Mouse (Mus musculus) midbrain, embryonic 10.5 days (tissue): ENCODE data around the gene Lpo. TPM values are rescaled to one million over a fixed set of nuclear protein-coding genes. Genes with fewer than 3 reads are reported as not detected.

ENCODE experiments used
- DNase-seq: peaks from one replicate; pipeline ENCODE4 v3.0.0-alpha.2; 2017; ENCODE audit warnings: low spot score
- H3K27ac ChIP-seq: fragments of 300-500 bp; sonication (generic); replicated peaks from 2 replicates; pipeline ENCODE4 v1.5.1; 2016; ENCODE audit warnings: mild to moderate bottlenecking
- H3K27me3 ChIP-seq: fragments of 300-500 bp; sonication (generic); 2 replicates; pipeline ENCODE4 v1.6.1; 2016; ENCODE audit warnings: low read depth, mild to moderate bottlenecking; ENCODE audit not compliant: poor library complexity, severe bottlenecking
- H3K36me3 ChIP-seq: fragments of 300-500 bp; sonication (generic); 2 replicates; pipeline ENCODE4 v1.6.1; 2016; ENCODE audit warnings: mild to moderate bottlenecking, moderate library complexity
- H3K4me1 ChIP-seq: fragments of 300-500 bp; sonication (generic); 2 replicates; pipeline ENCODE4 v1.6.1; 2016
- H3K4me3 ChIP-seq: fragments of 300-500 bp; sonication (generic); 2 replicates; pipeline ENCODE4 v1.5.1; 2016; ENCODE audit warnings: mild to moderate bottlenecking, moderate library complexity
- H3K9me3 ChIP-seq: fragments of 300-500 bp; sonication (generic); replicated peaks from 2 replicates; pipeline ENCODE4 v1.6.1; 2016; ENCODE audit warnings: mild to moderate bottlenecking
- WGBS: fragments of 180-500 bp; shearing (Covaris S2); methylation state at CpG from one replicate; pipeline ENCODE4 v1.1.7; 2016; 5-methylcytosine and 5-hydroxymethylcytosine counted together
- polyA plus RNA-seq: library from polyadenylated mRNA; unstranded; fragments of >200 nt; fragmentation: Nextera tagmentation; extraction: Ambion mirVana; gene quantifications from 2 replicates; pipeline ENCODE4 v1.2.1, GENCODE M21; 2016

Lpo gene
- polyA plus RNA-seq, 1 experiment from 2014 or later = 0.20 TPM

DNA sequence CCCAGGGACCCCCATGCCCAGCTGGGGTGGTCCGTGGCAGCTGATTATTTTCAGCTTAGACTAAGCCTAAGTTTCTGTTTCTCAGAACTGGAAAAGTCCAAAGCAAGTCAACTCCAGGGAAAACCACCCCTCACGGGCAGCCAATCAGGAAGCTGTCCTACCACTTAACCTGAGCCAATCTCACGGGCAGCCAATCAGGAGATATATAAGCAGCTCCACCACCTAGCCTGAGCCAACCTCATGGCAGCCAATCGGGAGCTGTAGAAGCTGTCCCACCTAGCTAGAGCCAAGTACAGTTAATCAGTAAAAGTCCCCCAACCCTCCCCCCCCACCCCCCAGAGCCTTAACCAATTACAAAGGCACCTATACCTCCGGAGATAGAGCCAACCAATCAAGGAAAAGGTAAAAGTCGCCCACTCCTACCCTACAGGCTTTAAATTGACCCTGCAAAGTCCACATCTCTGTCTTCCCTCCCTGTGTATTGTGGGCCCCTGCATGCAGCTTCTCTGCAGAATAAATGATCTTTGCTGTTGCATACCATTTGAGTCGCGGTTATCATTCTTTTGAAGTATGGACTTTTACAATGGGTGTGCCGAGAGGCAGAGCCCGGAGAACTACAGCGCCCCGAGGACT, 19.0 kb upstream of the Lpo start:
- H3K4me3 ChIP-seq = no peak overlapping the region
- H3K27me3 ChIP-seq = no peaks in the 10 kb centered on the region
- 85% methylated on average over 12 of the region's 12 CpGs for WGBS

GRCm38 (mm10) chr11:87841436-87841835, 13.3 kb upstream of the Lpo start:
- no peaks in the 10 kb centered on the region for H3K27me3 ChIP-seq
- no peaks in the 10 kb centered on the region for H3K36me3 ChIP-seq
- no peaks in the 10 kb centered on the region for H3K4me1 ChIP-seq
- no peaks in the 10 kb centered on the region for H3K9me3 ChIP-seq
- 89% methylated on average over 3 of the region's 3 CpGs for WGBS
- H3K4me3 ChIP-seq = no peak overlapping the region
- DNase-seq = no peak
- H3K27ac ChIP-seq = no peak overlapping the region

More for the DNA sequence above, 19.0 kb upstream of the Lpo start:
- Histone ChIP-seq H3K27ac (no peak overlapping the region), H3K9me3 (no peaks in the 10 kb centered on the region), H3K36me3 (no peaks in the 10 kb centered on the region), H3K4me1 (no peaks in the 10 kb centered on the region)
- no peak for DNase-seq

- Histone ChIP-seq H3K27ac (no peak overlapping the region), H3K9me3 (no peaks in the 10 kb centered on the region), H3K27me3 (no peaks in the 10 kb centered on the region), H3K36me3 (no peaks in the 10 kb centered on the region), H3K4me1 (no peaks in the 10 kb centered on the region), H3K4me3 (no peak overlapping the region)
- WGBS = 92% methylated on average over 8 of the region's 8 CpGs
- no peak for DNase-seq
These were observed 12.6 kb upstream of the Lpo start for GRCm38 (mm10) chr11:87840676-87841075.

DNA sequence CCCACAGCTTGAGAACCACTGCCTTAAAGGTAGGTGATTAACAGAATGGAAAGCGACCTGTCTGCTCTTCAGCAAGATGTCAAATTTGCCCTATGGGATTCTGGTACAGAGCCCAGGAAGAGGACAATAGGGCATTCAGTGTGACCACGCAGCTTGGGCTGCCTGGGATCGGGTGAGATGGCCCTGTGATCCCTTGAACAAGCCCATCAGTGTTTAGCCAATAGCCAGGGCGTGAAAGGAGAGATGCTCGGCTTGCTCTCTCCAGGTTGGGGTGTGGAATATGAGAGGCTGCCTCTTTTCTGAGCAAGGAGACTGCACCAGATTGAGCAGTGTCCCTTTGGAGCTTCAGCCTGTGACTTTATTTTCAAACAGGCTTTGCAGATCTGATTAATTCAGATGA, 6.6 kb downstream of the Lpo start:
- peaks cover 13% of the 10 kb centered on the region for H3K4me1 ChIP-seq

DNA sequence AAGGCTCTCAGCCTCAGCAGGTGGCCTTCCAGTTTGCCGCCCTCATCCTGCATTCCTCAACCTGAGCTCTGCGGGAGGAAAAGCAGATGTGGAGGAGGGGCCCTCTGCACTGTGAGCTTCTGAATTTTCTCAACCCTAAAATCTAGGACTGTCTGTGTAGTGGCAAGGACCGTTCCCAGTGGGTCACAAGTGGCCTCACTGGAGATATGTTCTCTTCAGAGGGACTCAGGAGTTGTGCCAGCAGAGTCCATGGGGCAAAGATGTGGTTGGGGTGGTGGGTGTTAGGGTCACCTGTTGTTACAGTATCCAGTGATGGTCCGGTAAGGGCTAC, 10.7 kb downstream of the Lpo start:
- Histone ChIP-seq H3K4me3 (peak overlapping the region; percentile 55), H3K27ac (peak overlapping the region; percentile 81), H3K9me3 (no peaks in the 10 kb centered on the region), H3K36me3 (no peaks in the 10 kb centered on the region), H3K27me3 (peaks cover 30% of the 10 kb centered on the region), H3K4me1 (peaks cover 21% of the 10 kb centered on the region)
- DNase-seq = no peak
- WGBS = 30% methylated on average over 4 of the region's 4 CpGs

More for the DNA sequence above, 6.6 kb downstream of the Lpo start:
- H3K27ac ChIP-seq = no peak overlapping the region
- DNase-seq = no peak
- 51% methylated on average over 5 of the region's 5 CpGs for WGBS
- H3K4me3 ChIP-seq = no peak overlapping the region
- H3K36me3 ChIP-seq = no peaks in the 10 kb centered on the region
- no peaks in the 10 kb centered on the region for H3K9me3 ChIP-seq
- peaks cover 29% of the 10 kb centered on the region for H3K27me3 ChIP-seq

DNA sequence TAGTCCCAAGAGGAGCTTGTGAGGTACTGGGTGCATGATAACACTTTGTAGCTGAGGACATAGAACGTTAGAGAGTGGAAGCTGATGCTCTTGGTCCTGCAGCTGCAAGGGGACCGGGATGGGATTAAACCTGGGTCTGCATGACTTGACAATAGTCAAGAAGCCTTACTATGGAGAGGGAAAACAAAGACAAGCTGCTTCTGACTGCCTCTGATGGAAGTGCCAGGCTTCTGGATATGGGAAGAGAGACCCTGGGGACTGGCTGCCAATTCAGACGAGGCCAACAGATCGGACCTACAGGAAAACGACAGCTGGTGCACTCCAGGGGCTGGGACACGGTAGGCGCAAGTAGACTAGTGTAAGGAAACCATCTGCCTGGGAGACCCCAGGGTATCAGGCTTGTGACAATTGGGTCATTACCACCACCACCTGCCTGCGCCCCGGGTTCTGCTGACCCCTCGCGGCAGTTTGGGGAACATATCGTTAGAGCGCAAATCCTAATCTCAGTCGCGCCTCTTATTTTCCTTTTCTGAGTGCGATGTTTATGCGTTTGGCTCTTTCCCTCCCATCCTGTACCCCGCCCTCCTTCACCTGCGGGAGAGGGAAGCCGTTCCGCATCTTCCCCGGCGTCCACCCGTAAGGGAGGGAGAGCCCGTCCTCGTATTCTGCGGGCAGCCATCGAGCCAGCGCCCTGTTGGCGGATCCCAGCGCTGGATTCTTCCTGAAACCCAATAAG, 11.2 kb downstream of the Lpo start:
- H3K9me3 ChIP-seq = no peaks in the 10 kb centered on the region
- peak overlapping the region; percentile 81 for H3K27ac ChIP-seq

GRCm38 (mm10) chr11:87814831-87815230, 13.3 kb downstream of the Lpo start:
- no peak overlapping the region for H3K27ac ChIP-seq
- peaks cover 31% of the 10 kb centered on the region for H3K4me1 ChIP-seq
- 72% methylated on average over 8 of the region's 8 CpGs for WGBS
- H3K9me3 ChIP-seq = no peaks in the 10 kb centered on the region
- no peaks in the 10 kb centered on the region for H3K36me3 ChIP-seq
- DNase-seq = no peak
- peaks cover 30% of the 10 kb centered on the region for H3K27me3 ChIP-seq
- H3K4me3 ChIP-seq = no peak overlapping the region

More for the DNA sequence above, 11.2 kb downstream of the Lpo start:
- WGBS = 3% methylated on average over 31 of the region's 31 CpGs
- H3K4me3 ChIP-seq = peak overlapping the region; percentile 55
- H3K4me1 ChIP-seq = peaks cover 22% of the 10 kb centered on the region
- DNase-seq = peak; percentile 61
- peaks cover 30% of the 10 kb centered on the region for H3K27me3 ChIP-seq
- H3K36me3 ChIP-seq = no peaks in the 10 kb centered on the region

DNA sequence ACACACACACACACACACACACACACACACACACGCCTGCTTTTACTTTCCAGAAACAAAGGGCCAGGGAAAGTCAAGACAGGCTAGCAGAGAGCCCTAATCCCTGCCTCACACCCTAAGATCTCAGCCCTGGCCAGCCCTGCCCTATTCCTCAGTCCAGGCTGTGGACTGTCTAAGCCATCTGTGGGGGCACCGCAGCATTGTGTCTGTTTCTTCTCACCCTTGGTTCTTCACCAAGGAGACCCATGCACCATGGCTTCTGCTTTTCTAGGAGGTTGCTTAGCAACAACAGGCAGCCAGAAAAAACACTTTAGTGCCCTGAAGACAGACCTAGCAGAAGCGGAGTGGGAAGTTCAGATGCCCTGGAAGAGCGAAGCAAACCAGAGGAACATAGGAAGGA, 16.7 kb downstream of the Lpo start:
- no peaks in the 10 kb centered on the region for H3K36me3 ChIP-seq
- H3K9me3 ChIP-seq = no peaks in the 10 kb centered on the region
- WGBS = 69% methylated on average over 4 of the region's 4 CpGs
- H3K27ac ChIP-seq = 0 out of 2 replicates have a peak overlapping the region, but pooled peaks have one; percentile 46
- no peak overlapping the region for H3K4me3 ChIP-seq
- DNase-seq = no peak
- H3K27me3 ChIP-seq = peaks cover 8% of the 10 kb centered on the region
- peaks cover 18% of the 10 kb centered on the region for H3K4me1 ChIP-seq

- Histone ChIP-seq H3K27ac (no peak overlapping the region), H3K27me3 (no peaks in the 10 kb centered on the region), H3K36me3 (no peaks in the 10 kb centered on the region), H3K4me3 (no peak overlapping the region), H3K9me3 (no peaks in the 10 kb centered on the region), H3K4me1 (peaks cover 13% of the 10 kb centered on the region)
- 92% methylated on average over 7 of the region's 7 CpGs for WGBS
- no peak for DNase-seq
These were observed 19.9 kb downstream of the Lpo start for GRCm38 (mm10) chr11:87808236-87808635.

DNA sequence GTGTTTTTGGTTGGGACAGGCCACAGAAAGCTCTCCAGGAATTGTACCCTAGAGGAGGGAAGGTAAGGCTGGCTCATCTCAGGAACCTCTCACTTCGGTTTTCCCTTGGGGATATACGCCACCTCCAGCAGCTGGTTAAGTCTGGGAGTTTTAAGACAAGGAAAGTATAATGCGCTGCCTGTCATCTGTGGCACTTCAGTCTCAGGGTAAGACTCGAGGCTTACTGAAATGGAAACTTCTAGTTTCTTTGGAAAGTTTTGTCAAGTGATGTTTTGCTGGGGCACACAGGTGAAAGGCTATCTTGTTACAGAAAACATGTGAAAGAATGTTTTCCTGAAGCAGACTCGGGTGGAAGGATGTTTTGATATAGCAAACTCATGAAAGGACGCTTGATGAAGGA, 20.7 kb downstream of the Lpo start:
- Histone ChIP-seq H3K9me3 (no peaks in the 10 kb centered on the region), H3K36me3 (no peaks in the 10 kb centered on the region), H3K4me3 (no peak overlapping the region), H3K27ac (no peak overlapping the region), H3K27me3 (no peaks in the 10 kb centered on the region), H3K4me1 (peaks cover 15% of the 10 kb centered on the region)
- 83% methylated on average over 6 of the region's 6 CpGs for WGBS
- no peak for DNase-seq

DNA sequence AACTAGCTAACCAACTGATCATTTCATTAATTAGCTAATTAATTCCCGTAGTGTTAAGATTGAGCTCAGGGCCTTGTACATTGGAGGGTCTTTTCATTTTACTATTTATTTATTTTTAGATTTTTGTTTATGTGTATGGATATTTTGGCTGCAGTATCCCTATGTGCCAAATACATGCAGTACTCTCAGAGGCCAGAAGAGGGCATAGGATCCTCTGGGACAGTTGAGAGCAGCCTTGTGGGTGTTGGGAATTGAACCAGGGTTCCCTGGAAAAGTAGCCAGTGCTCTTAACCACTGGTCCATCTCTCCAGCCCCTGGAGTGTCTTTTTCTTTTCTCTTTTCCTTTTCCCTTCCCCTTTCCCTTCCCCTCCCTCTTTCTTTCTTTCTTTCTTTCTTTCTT, 22.6 kb downstream of the Lpo start:
- no peak overlapping the region for H3K4me3 ChIP-seq
- 70% methylated on average over 1 of the region's 1 CpGs for WGBS
- H3K27ac ChIP-seq = no peak overlapping the region
- peaks cover 11% of the 10 kb centered on the region; the same call in 1 of the 2 replicates for H3K27me3 ChIP-seq
- H3K4me1 ChIP-seq = peaks cover 7% of the 10 kb centered on the region
- H3K36me3 ChIP-seq = no peaks in the 10 kb centered on the region
- H3K9me3 ChIP-seq = no peaks in the 10 kb centered on the region
- DNase-seq = no peak

DNA sequence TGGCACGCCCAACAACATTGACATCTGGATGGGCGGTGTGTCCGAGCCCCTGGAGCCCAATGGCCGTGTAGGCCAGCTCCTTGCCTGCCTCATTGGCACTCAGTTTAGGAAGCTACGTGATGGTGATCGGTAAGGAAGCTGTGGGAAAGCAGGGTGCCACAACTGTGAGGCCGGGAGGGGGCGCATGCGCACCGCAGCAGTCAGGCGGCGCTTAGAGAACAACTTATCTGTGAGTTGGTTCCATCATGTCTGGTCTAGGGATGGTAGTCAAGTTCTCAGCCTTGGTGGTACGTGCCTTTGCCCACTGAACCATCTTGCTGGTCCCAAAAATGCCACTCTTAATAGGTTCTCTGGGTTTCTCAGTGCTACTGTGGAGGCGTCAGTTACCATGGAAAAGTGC, 25.5 kb downstream of the Lpo start:
- Histone ChIP-seq H3K4me3 (no peak overlapping the region), H3K27ac (no peak overlapping the region), H3K4me1 (peaks cover 10% of the 10 kb centered on the region), H3K27me3 (peaks cover 11% of the 10 kb centered on the region; the same call in 1 of the 2 replicates), H3K36me3 (no peaks in the 10 kb centered on the region), H3K9me3 (no peaks in the 10 kb centered on the region)
- peak; percentile 31 for DNase-seq
- WGBS = 54% methylated on average over 14 of the region's 14 CpGs

DNA sequence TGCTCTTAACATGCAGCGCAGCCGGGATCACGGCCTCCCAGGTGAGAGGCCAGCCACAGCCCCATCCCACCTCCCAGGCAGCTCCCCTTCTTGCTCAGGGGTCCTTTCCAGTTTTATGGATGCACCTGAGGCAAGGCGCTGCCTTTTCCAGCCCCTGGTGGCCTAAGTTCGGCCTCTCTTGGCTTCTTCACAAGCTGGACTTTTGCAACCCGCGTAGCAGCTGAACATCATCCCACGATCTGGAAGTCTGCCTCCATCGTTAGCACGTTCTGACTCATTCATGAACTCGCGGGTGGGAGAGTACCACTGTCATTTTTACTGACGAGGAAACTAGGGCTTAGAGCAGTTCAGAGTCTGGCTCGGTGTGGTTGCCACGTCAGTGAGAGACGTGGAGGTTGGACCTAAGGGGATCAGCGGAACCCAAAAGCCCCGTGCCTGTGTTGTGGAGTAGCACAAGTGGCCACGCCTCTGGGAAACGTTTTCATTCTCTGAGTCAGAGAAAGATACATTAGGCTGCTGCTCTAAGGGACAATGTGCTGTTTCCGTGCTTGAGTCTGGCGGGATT, 26.3 kb downstream of the Lpo start:
- Histone ChIP-seq H3K4me3 (no peak overlapping the region), H3K27ac (no peak overlapping the region), H3K4me1 (peaks cover 18% of the 10 kb centered on the region), H3K9me3 (no peaks in the 10 kb centered on the region), H3K36me3 (no peaks in the 10 kb centered on the region), H3K27me3 (peaks cover 11% of the 10 kb centered on the region)
- 90% methylated on average over 22 of the region's 22 CpGs for WGBS
- no peak for DNase-seq
